Mouse (Mus musculus): ENCODE data around the gene Slc16a9. TPM values are rescaled to one million over a fixed set of nuclear protein-coding genes. Genes with fewer than 3 reads are reported as not detected.
A peak's percentile ranks its signal among the peaks of the same experiment; 100 is the strongest.

The Slc16a9 gene
- total RNA-seq, 2 experiments from 2014 or later = 2.5 to 3.9 TPM

GRCm38 (mm10) chr10:70246076-70246475, 1.2 kb downstream of the Slc16a9 start:
- no peak for DNase-seq (ENCODE audit: low spot score in 2 of 2)

GRCm38 (mm10) chr10:70250354-70250753, 5.5 kb downstream of the Slc16a9 start:
- DNase-seq (ENCODE audit: low spot score in 2 of 2) = no peak

DNA sequence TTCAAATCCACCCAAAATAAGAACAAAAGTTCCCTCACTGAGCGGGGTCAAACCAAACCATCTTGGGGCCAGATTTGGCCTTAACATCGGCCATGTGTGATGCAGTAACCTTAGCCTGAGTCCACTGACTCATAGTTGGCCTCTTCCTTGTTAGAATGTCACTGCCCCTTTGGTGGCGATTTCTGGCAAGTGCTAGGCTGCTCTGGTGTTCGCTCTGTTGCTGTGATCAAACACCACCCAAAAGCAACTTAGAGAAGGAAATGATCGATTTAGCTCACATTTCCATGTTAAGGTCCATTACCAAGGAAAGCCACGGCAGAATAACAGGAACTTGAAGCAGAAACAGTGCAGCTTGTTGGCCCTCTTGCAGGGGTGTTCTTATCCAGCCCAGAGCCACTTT, 5.9 kb downstream of the Slc16a9 start:
- DNase-seq (ENCODE audit: low spot score in 2 of 2) = no peak

GRCm38 (mm10) chr10:70254666-70255065, 9.8 kb downstream of the Slc16a9 start:
- no peak for DNase-seq (ENCODE audit: low spot score in 2 of 2)

GRCm38 (mm10) chr10:70255601-70256210, 10.8 kb downstream of the Slc16a9 start:
- no peak for DNase-seq (ENCODE audit: low spot score in 2 of 2)

DNA sequence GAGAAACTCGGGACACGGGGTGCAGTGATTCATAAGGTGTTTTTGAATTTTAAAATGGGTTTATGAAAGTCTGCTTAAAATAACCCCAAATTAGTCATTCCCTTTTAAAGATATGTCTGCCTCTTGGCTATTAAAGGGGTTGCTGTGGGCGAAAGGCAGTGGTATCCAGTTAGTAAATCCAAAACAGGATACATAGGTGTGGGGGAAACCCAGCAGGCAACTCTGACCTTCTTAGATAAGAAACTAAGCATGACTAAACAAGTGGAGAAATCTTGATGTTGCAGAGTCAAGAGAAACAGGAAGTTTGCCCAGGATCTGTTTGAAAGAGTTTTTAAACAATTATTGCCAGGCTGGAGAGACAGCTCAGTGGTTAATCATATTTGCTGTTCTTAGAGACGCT, 12.1 kb downstream of the Slc16a9 start:
- no peak for DNase-seq (ENCODE audit: low spot score in 2 of 2)

- DNase-seq (ENCODE audit: low spot score in 2 of 2) = no peak
Observed at GRCm38 (mm10) chr10:70260904-70261303, 16.0 kb downstream of the Slc16a9 start.

DNA sequence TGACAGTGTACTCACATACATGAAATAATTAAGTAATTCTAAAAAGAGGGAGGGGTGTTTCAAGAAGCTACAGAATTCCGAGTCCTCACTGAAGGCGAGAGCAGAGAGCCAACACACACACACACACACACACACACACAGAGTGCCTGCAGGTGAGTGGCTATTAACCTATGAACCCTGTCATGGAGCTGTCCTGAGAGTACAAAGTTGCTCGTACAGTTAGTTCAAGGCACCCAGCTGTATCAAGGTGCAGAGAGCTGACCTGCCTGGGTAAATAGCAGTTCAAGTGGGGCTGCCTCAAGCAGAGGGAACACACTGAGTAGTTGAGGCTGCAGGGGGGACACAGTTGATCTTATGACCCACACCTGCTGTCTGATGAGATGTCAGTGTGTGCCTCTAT, 17.2 kb downstream of the Slc16a9 start:
- no peak for DNase-seq (ENCODE audit: low spot score in 2 of 2)

- DNase-seq (ENCODE audit: low spot score in 2 of 2) = no peak
Observed at GRCm38 (mm10) chr10:70263681-70264189, 18.8 kb downstream of the Slc16a9 start.

- DNase-seq (ENCODE audit: low spot score in 2 of 2) = no peak
Observed at GRCm38 (mm10) chr10:70264337-70265036, 19.6 kb downstream of the Slc16a9 start.

DNA sequence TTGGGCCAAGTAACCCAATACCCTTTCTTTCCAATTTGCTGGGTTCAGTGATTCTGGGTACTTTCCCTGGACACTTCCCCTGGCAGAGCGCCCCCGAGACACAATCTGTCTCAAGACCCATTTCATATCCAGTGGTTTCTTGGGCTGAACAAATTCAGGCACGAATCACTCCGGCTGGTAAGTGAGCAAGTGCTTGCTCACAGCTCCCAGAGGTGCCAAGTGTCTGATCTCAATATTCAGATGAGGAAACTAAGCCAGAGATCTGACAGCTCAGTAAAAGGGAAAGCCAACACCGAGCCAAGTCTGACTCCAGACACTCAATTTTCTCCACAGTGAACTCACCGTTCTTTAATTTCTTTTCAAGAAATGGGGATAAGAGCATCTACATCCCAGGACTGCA, 21.6 kb downstream of the Slc16a9 start:
- no peak for DNase-seq (ENCODE audit: low spot score in 2 of 2)

DNA sequence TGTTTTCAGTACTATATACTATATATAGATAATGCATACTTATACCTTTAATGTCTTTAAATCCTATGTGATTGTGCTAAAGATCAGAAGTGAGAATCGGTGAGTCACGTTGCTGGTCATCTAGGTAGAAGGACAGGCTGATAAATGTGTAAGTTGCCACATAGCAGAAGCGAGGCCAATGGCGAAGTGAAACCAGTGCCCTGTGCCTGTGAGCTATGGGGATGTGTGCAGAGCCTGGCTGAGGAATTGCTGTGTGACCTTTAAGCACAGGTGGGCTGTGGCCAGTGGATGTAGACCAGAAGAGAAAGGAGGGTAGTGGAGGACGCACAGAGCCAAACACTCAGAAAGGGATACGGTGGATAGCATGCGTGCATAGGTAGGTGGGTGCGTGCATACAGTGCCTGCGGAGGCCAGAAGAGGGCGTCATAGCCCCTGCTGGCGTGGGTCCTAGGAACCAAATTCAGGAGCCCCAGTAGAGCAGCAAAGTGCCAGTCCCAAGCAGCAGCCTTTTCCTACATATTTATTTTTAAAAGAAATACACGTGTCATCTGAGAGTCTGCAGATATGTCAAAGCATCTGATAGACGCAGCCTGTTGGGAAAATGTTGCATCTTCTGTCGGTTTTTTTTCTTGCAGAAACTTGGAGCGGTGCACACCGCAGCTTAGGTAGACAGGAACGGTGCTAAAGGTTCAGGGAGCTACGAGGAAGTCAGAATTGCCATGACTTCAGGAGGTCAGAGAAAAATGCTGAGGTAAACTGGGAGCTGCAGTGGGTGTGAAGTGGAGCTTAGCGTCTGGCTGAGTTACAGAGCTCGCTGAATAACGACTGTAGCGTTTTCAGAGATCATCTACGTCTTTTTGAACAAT, 23.9 kb downstream of the Slc16a9 start:
- DNase-seq (ENCODE audit: low spot score in 2 of 2) = no peak

- no peak for DNase-seq (ENCODE audit: low spot score in 2 of 2)
Observed at GRCm38 (mm10) chr10:70269447-70269787, 24.5 kb downstream of the Slc16a9 start.

DNA sequence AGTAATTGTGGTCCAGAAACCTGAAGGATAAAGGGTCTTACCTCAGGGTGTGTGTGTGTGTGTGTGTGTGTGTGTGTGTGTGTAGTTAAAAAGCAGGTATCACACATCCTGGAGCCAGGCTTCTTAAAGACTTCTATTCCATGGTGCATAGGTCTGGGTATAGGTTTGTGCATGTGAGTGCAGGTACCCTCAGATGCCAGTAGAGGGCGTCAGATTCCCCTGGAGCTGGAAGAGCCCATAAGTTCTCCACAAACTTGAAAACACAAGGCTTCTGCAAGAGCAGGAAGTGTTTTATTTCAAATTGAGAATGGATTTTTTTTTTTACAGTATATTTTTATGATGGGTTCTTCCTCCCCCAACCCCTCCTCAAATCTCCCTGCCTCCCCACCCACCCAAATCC, 31.8 kb downstream of the Slc16a9 start:
- no peak for DNase-seq (ENCODE audit: low spot score in 2 of 2)

DNA sequence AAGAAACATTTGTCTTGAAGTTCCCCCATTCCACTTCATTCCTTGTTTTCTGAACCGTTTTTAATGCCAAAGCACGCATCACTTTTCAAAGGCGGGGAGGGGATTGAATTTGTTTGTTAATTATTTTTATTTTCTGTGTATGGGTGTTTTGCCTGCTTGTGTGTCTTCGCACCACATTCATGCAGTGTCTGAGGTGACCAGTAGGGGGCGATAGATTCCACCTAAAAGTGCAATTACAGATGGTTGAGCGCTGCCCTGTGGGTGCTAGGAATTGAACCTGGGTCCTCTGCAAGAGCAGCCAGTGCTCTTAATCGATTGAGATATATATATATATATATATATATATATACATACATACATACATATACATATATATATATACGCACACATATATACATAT, 34.4 kb downstream of the Slc16a9 start:
- no peak for DNase-seq (ENCODE audit: low spot score in 2 of 2)

GRCm38 (mm10) chr10:70287825-70288235, 42.9 kb downstream of the Slc16a9 start:
- peak in 1 of 2 experiments; percentile 30 for DNase-seq (ENCODE audit: low spot score in 2 of 2)

- DNase-seq (ENCODE audit: low spot score in 2 of 2) = no peak
Observed at GRCm38 (mm10) chr10:70288406-70289327, 43.8 kb downstream of the Slc16a9 start.

DNA sequence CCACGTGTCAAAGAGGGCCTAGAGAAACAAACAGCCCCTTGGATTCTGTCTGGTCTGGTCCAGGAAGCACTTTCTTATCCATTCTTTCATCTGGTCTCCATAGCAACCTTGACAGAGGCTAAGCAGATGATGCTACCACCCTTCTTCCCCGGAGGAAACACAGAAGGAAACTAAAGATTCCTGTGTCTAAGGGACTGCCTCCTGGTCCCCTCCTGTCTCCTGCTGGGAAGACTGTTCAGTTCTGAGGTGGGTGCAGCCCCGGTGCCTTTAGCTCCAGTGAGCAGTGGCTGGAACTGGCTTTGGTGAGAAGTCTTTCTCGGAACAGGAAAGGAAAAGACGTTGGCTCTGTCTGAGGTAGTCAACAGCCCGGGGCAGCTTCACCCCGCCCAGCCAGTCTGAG, 47.1 kb downstream of the Slc16a9 start:
- DNase-seq (ENCODE audit: low spot score in 2 of 2) = no peak

- no peak for DNase-seq (ENCODE audit: low spot score in 2 of 2)
Observed at GRCm38 (mm10) chr10:70294094-70294493, 49.2 kb downstream of the Slc16a9 start.

- DNase-seq (ENCODE audit: low spot score in 2 of 2) = peak; percentile 55 to 73
Observed at GRCm38 (mm10) chr10:70296531-70297366, 51.8 kb downstream of the Slc16a9 start.

Measured in adrenal gland, adult 18-20 months (tissue).